Mouse (Mus musculus) heart, postnatal 36 days (tissue): Measurements from ENCODE around the gene 4930432M17Rik. TPM values are rescaled to one million over a fixed set of nuclear protein-coding genes. Genes with fewer than 3 reads are reported as not detected.

Experiments used
- DNase-seq, 2 experiments: peaks; one replicate each; pipeline ENCODE4 v3.0.0; 2021 to 2022
- intact Hi-C: fragments of 180-260 bp; cut with DNase I; formaldehyde crosslinking; loops from one replicate; pipeline ENCODE4 v1.15.1; 2025
- total RNA-seq, 2 experiments: library from RNA; stranded (reverse); gene quantifications; 2 replicates each; pipeline ENCODE4 v1.2.3; 2021

4930432M17Rik gene
- total RNA-seq, 2 experiments from 2014 or later = not detected

DNA sequence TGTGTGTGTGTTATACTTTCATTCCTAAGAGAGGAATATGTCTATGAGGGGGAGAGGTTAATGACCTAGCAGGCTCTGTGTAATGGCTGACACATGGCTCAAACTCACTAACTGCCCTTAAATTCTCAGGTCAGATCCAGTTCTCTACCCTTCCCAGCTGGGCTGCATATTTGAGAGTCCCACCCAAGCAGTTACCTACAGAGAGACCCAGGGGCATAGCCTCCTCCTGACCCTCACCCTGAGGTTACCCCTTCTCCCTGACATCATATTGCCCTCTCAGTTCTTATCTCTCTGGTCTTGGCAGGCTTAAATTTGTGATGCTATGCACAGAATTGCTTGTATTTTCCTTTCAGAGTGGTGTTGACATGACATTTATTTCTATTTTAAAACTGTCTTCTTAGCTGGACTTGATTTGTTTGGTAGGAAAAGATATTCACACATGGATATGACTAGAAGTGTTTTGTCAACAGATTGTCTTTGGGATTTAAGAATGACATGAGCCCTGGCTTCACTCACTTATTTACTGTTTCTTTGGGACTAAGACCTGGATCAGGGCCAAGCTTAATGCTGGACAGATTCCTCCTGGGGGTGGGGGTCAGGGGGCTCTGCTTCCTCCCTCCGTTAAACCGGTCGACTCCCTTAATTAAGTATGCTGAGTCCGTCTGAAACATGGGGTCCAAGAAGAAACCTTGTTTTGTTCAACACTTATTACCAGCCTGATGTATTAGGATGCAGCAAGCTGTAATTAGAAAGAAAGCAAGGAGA is 7.7 kb upstream of the 4930432M17Rik start:
- DNase-seq = no peak
- intact Hi-C loops = no loop called here

DNA sequence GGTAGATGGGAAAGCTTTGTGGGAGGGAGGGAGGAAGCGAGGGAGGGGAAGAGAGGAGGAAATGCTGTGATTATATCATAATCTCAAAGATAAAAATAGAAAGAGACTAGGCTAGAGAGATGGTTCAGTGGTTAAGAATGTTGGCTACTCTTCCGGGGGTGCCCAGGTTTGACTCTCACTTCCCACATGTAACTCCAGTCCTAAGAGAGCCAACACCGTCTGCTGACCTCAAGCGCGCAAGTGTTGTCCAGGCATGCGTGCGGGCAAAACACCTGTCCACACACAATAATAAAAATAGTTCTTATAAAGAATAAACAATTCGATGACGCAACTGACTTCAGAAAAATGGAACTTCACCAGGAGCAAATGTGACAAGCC is 7.1 kb upstream of the 4930432M17Rik start:
- intact Hi-C loops = no loop called here
- no peak for DNase-seq

DNA sequence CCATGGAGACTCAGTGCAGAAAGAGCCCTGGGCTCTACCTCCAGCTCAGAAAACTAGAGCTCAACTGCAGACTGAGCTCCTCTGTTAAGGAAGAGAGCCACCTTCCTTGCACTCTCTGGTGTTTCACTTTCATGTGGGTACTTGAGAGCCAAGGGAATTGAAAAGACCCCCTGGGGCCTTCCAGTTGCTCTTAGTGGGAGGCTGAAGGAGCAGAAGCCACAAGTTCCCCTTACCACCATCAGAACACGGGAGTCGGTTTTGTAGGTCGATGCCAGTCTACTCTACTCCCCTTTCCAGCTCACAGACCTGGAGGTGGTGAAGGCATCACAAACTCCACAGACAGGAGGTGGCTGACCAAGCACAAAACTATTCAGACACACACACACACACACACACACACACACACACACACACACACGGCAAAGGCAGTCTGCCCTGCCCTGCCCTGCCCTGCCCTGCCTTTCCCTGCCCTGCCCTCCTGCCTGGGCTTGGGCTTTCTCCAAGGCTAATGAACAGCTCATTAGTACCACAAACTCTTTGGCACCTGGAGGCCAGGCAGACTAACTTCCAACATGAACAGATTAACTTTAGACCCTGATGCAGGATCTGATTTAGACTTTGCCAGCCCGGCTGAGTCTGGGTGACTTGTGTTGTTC is 1.7 kb downstream of the 4930432M17Rik start:
- DNase-seq = no peak
- intact Hi-C loops = no loop called here

DNA sequence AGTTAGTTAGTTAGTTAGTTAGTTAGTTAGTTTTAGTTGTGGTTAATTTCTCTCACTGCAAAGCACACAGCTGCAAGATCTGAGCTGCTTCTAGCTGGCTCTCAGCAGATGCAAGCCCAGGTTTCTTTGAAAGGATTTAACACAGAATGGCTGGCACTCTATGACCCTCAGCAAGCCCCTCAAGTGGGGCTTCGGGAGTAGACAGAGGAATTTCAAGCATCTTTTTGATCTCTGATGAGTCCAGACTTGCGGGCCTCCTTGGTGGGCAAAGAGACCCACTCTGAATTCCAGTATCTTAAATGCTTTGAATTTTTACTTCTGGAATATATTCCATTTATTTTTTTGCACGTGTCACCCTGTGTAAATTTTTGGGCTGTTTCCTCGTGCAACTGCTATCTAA is 8.4 kb downstream of the 4930432M17Rik start:
- intact Hi-C loops = no loop called here

DNA sequence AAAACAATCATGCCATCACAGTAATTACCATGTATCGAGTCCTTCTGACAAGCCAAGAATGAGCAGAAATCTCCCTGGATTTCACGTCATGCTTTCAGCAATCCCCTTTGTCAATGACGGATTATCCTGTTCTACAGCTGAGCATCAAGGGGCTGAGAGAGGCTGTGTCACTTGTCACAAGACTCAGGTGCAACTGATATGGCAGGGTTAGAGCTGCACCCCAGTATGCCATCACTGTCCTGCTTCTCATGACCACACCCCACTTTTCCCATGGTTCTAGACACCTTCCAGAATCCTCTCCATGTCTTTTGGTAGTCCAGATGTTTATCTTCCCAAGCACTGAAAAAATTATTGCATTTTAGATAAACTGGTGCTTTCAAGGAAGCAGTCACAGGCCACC is 8.9 kb downstream of the 4930432M17Rik start:
- intact Hi-C loops = no loop called here
- DNase-seq = no peak

More for the DNA sequence above, 8.4 kb downstream of the 4930432M17Rik start:
- DNase-seq = no peak

DNA sequence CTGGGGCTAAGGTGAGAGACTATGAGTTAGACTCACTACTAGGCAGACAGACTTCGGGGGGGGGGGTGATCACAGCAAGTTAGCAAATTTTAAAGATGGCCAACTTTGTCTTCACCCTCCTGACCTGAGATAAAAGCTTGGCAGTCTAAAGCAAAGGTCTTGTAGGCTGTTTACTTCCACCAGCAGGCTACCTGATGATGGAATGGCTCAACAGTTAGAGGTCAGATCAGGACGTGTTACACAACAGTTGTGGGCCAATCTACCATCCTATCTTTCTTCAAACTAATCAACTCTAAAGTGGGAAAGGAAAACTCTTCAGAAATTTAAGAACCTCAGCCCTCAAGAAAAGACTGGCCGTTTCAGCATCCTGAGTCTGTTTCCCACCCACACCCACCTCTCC is 9.6 kb downstream of the 4930432M17Rik start:
- intact Hi-C loops = no loop called here
- DNase-seq = no peak

DNA sequence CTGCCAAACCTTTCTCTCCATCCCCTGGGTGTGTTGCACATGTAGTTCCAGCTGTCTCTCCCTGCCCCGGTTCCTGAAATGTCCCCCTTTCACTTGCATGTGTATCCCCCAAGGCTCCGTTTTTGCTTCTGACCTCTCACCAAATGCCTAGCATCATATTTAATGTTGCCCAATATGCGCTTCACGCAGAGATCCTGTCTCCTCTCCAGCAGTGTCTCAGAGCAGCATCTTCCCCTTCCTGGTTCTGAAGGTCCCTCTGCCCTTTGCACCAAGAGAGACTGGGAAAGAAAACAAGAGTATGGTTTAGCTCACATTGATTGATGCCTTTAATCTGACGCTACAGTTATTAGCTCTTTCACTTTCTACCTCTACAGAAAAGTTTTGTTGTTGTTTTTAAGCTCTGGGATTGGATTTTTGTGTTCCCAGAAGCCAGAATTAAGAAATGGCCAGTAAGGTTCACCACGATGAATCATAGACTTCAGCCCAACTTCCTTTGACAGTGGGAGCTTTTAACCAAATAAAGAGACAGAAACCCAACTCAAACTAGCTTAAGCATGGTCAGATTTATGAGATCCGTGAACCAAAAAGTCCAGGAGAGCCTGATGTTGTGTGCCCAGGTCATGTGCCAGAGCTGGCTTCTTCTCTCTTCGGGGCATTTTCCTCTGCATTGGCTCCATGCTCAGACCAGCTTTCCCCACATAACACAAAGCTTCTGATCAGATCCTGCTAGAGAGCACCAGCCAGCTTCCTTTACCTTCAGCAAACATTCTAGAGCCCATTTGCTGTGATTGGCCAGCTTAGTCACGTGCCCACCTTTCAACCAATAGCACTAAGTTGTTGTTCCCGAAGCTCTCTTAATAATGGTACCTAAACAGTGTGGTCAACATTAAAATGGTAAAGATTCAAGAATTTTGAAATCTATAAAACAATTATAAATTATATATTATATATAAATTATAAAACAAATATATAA is 12.2 kb downstream of the 4930432M17Rik start:
- DNase-seq = no peak
- intact Hi-C loops = no loop called here

DNA sequence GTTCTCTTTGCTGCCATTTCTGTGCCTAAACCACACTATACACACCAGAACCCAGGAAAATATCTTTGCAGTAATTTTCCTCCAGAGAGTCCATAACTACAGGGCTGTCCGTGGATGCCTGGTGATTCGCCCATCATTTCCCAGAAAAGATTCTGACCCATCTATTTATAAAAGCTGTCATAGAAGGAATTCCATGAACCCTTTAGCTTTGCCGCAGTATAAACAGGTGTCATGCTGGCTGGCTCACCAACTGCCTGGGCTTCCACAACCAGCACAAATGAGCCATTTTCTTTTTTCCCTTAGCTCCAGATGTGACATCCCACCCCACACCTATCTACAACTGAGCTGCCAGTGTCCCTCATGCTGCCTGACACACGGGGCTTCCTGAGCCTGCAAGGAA is 14.0 kb downstream of the 4930432M17Rik start:
- intact Hi-C loops = no loop called here
- DNase-seq = no peak

DNA sequence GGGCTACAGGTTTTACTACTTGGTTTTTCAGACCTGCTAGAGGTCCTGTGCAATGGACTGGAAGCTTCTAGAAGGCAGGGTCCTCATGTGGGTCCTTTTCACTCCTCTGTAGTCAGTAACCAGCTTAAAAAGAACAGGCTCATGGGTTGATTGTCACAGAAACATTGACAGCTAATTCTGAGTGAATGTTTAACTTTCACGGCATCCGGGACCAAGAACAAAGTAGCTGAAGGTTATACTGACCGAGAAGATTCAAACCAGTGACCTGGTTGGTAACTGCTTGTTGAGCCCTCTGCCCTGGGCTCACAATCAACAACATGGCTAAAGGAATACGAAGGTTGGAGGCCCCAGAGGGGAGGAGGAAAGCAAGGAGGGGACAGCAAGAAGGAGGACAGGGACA is 14.4 kb downstream of the 4930432M17Rik start:
- intact Hi-C loops = no loop called here
- DNase-seq = no peak

DNA sequence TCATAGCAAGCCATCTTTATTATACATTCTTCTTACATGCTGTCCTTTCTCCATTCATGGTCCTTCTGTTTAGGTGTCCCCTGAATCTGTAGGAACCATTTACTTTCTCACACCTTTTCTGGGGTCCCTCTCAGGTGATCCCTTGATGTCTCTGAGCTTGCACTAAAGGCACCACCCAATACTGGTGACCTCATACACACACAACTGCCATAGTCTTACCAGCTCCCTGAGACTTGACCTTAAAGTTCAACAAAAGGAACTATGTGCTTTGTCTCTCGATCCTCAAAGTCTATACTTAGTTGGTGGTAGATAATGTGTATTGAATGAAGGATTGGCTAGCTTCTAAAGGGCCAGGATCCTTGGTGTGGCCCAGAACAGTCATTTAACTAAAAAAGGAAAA is 15.4 kb downstream of the 4930432M17Rik start:
- intact Hi-C loops = no loop called here

DNA sequence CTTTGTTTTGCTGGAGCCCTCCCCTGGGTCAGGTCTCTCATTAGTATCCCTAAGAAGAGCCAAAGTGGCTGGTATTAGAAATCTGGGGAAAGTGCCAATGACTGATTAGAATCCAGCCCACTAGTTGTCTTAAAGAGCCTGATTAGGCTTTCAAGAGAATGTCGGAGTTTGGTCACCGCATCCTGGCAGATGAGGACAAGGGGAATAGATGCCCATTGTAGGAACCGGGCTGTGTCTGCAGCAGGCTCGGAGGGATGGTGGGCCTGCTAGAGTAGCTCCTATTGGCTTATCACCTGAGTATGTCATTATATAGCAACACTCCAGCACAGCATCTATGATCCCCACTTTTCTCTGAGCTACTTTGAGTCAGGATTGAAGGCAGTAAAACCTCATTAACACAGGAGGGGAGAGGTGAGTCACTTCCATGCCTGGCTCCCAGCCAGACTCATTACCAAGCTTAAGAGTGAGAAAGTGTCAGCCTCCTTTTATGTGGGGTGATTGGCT is 15.9 kb downstream of the 4930432M17Rik start:
- intact Hi-C loops = no loop called here
- no peak for DNase-seq

More for the DNA sequence above, 15.4 kb downstream of the 4930432M17Rik start:
- DNase-seq = no peak

DNA sequence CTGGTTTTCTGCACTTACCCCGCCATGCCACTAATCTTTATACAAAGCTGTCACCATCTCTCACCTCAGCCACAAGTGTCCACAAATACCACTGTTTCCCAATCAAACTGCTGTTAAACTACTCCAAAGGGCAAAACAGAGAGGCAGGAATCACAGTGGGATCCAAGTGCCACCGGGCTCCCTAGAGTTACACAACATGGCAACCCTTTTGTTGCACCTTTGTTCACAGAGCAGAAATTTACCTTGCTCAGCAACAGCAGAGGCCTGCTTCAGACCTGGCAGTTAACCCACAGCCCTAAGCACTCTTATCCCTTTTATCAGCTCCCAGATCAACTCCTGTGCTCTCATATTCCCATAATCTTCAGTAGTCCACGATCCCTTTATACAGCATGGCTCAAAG is 17.2 kb downstream of the 4930432M17Rik start:
- intact Hi-C loops = no loop called here
- DNase-seq = no peak

DNA sequence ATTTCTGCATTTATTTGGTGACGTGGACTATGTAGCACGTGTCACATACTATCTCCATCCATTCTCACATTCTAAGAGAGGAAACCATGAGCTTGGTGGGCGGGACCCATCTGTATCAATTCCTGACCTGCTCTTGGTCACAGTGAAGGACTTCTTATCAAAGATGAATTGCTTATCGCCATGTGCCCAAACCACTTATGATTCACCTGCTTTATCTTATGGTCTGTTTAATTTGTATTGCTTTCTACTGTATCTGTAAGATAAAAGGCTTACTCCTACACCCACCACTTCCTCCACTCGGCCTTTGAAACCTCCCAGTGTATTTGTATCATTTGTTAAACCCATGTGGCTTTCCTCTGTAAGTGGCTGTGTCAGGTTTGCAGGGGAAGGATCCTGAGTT is 18.5 kb downstream of the 4930432M17Rik start:
- intact Hi-C loops = no loop called here

DNA sequence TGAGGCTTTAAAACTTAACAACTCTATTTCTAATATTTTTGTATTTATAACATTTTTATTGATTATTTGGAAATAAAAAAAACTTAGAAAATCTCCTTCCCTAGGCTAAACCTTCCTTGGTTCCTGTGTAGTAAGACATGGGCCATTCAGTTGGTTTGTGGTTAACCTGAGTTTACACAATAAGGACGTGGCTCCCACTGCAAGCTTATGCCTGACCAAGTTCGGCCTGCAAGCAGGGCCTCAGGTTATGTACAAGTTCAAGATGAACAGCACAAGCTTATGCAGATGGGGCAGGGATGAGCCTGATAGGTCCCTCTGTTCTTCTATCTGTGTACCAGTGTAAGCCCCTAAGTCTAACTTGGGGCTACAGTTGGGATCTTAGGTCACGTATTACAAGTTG is 19.1 kb downstream of the 4930432M17Rik start:
- intact Hi-C loops = no loop called here

More for the DNA sequence above, 18.5 kb downstream of the 4930432M17Rik start:
- no peak for DNase-seq

DNA sequence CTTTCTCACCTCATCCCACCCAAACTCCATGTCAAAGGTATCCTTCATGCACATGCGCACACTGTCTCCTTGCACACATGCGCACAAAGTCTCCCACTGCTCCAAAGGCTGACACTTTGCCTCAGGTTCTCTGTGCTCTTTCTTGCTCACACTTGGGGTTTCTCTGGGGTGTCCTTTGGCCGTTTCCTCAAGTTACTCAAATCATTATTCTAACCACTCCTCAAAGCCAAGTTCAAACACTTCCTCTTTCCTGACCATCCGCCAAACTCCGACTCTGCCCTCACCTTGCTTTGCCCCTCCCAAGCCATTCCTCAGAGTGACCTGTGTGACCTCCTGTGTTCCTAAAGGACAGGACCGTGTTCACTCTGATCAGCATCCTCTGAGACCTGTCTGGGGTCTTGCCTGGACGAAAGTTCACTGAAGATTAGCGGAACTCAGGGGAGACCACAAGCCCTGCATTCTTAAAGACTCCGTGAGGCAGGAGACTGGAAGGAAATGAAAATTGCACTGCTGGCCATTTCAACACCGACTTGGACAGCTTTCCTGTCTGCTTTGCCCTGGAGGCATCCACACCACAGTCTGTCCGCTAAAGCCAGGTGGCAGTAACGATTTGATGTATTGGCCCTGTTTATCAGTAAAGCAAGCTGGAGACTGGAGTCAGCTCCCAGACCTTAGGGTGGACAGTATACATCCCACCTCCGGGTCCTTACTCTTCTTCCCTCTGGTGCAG is 22.6 kb downstream of the 4930432M17Rik start:
- no peak for DNase-seq
- intact Hi-C loops = no loop called here

More for the DNA sequence above, 19.1 kb downstream of the 4930432M17Rik start:
- no peak for DNase-seq

DNA sequence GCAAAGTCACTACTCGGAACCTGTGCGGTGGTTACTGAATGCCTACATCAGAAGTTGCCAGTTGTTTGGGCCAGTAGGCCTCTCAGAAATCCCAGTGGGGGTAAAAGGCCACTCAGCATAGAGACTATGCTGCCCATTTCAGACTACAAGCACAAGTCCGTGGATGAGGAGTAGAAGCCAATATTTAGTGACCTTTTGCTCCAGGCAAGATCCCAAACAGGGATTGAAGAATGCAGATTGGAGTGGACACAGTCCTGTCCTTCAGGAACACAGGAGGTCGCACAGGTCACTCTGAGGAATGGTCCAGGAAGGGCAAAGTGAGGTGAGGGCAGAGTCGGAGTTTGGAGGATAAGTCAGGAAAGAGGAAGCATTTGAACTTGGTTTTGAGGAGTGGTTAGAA is 23.2 kb downstream of the 4930432M17Rik start:
- DNase-seq = no peak
- intact Hi-C loops = no loop called here

DNA sequence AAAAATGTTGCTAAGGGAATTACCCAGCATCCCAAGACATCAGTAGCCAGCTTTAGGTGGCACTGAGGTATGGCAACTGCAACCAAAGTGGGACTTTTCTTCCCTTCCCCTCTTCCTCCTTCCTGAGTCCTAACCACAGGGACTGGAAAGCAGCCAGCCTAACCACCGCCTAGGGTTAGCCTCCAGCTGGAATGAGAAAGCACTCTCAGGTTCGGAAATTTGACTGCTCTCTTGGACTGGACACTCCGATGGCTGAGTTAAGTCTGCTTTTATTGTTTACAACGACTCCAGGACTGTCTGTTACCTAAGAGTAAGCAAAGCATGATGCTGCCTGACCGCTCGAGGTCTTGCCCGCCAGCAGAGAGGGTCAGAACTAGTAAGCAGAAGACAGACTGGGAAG is 26.6 kb downstream of the 4930432M17Rik start:
- DNase-seq = no peak
- intact Hi-C loops = no loop called here

DNA sequence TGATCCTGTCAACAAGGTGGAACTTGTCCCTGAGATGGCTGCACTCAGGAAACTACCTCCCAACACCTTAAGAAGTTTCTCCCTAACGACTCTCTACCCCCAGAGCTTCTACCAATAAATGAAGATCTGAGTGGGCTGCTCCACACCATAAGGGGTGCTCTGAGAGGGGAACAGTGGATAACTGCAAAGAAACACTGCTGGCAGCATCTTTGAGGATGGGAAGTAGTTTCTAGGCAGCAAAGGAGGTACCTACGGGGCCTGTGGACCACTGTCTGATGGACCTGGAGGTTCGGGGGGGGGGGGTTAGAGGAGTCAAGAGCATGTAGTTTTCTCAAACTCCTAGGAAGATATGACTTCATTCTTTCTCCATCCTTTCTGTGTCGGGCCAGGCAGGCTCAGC is 28.8 kb downstream of the 4930432M17Rik start:
- DNase-seq = no peak
- intact Hi-C loops = no loop called here

DNA sequence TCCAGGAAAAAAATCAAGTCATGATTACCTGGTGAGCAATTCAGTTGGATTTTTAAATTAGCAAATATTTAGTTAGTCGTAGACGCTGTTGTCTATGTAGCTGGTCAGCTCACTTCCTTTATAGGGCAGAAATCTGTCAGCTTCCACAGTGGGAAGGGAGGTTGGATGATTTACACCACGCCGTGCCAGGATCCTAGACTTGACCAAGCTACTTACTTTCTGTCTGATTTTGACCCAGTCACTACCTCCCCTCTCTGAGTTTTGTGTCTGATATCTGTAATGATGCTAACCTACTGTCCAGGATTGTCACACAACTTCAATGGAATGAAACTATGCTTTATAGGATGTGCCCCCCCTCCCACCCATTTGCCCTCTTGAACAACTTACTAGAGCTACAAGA is 29.3 kb downstream of the 4930432M17Rik start:
- intact Hi-C loops = no loop called here
- DNase-seq = no peak

DNA sequence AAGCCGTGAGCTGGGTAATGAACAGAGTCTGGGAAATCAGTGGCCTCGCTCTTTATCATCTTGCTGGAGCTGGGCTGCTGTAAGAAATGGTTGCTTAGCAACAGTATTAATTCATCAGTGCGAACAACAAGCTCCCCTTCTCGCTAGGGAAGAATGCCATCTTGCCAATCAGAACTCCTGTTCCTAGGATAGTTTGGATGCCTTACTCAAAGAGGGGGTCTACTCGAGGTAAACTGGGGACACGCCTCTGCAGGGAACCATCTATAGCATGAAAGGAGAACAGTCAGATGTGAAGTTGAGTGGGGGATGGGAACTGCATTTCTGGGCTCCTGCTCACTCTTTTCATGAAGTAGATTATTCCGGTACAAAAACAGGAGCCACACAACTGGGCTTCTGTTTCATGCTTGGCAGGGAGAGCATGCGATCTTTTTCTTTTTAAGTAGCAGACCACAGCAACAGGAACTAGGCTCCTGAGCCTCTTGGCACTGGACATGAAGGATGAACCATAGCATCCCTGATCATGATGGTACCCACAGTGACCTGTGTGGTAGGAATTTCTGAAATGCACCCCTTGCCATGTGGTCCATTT is 29.9 kb downstream of the 4930432M17Rik start:
- intact Hi-C loops = no loop called here
- no peak for DNase-seq
